Mouse (Mus musculus) forebrain, embryonic 12.5 days (tissue): ENCODE results near the gene Pgbd5. TPM values are rescaled to one million over a fixed set of nuclear protein-coding genes. Genes with fewer than 3 reads are reported as not detected.

ENCODE experiments used
- ATAC-seq: fragments of 200-750 bp; cut with Nextera tagmentation; 2 replicates; pipeline ENCODE4 v1.8.0; 2017; ENCODE audit warnings: moderate TSS enrichment; ENCODE audit not compliant: low FRiP score
- H3K27ac ChIP-seq: fragments of 300-500 bp; sonication (generic); 2 replicates; pipeline ENCODE4 v1.5.1; 2016; ENCODE audit warnings: mild to moderate bottlenecking
- H3K27me3 ChIP-seq: fragments of 300-500 bp; sonication (generic); 2 replicates; pipeline ENCODE4 v1.6.1; 2016; ENCODE audit warnings: mild to moderate bottlenecking
- H3K36me3 ChIP-seq: fragments of 300-500 bp; sonication (generic); replicated peaks from 2 replicates; pipeline ENCODE4 v1.6.1; 2016; ENCODE audit warnings: mild to moderate bottlenecking
- H3K4me1 ChIP-seq: fragments of 300-500 bp; sonication (generic); 2 replicates; pipeline ENCODE4 v1.6.1; 2016
- H3K4me2 ChIP-seq: fragments of 300-500 bp; sonication (generic); 2 replicates; pipeline ENCODE4 v1.6.1; 2016; ENCODE audit warnings: mild to moderate bottlenecking, moderate library complexity
- H3K4me3 ChIP-seq: fragments of 300-500 bp; sonication (generic); replicated peaks from 2 replicates; pipeline ENCODE4 v1.5.1; 2016; ENCODE audit warnings: mild to moderate bottlenecking
- H3K9ac ChIP-seq: fragments of 300-500 bp; sonication (generic); 2 replicates; pipeline ENCODE4 v1.6.1; 2016; ENCODE audit warnings: mild to moderate bottlenecking
- H3K9me3 ChIP-seq: fragments of 300-500 bp; sonication (generic); 2 replicates; pipeline ENCODE4 v1.6.1; 2016
- WGBS: fragments of 180-500 bp; shearing (Covaris S2); methylation state at CpG from one replicate; pipeline ENCODE4 v1.1.7; 2016; 5-methylcytosine and 5-hydroxymethylcytosine counted together
- polyA plus RNA-seq: library from polyadenylated mRNA; unstranded; fragments of >200 nt; fragmentation: Nextera tagmentation; extraction: Ambion mirVana; gene quantifications from 2 replicates; pipeline ENCODE4 v1.2.1, GENCODE M21; 2016

Gene Pgbd5
- polyA plus RNA-seq, 1 experiment from 2014 or later: 4.5 TPM

DNA sequence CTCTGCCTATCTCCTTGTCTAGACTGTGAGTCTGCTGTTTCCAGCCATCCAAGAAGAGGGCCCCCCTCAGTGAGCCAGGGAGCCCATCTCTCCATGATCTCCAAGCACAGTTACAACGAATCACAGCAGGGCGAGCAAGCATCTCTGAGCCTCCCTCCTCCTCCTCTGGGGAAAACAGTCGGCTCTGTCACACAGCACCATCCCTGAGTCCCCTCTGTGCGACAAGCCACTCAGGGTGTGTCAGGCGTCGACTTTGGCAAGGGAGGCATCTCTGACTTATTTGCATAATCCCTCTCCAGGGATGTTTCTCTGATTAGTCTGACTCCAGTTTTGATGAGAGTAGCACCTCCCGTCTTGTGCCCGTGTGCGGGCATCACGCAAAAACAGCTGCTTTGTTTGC is 57.2 kb downstream of the Pgbd5 start:
- Histone ChIP-seq H3K27me3 (no peaks in the 10 kb centered on the region), H3K27ac (no peak overlapping the region), H3K36me3 (no peaks in the 10 kb centered on the region), H3K4me1 (peaks cover 9% of the 10 kb centered on the region; the same call in 1 of the 2 replicates), H3K9ac (no peak overlapping the region), H3K9me3 (no peaks in the 10 kb centered on the region), H3K4me2 (no peak overlapping the region), H3K4me3 (no peak overlapping the region)
- no peak for ATAC-seq
- WGBS: 40% methylated on average over 10 of the region's 10 CpGs

DNA sequence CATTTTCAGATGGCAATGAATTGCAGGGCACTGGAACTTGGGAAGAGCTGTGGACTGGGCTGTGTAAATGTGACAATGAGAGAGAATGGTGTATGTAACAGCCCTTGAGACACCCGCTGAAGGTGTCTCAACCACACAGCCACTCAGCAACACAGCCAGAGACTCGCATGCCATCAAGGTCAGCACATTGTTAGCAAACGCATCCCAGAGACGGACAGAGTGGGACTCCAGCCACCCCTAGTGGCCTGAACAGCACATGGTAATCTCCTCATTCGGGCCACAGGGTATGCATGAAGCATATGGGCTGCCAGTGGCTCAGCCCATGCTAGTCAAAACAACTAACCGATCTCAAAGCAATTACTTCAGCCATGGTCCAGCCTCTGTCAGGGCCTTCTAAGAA is 60.2 kb downstream of the Pgbd5 start:
- no peak overlapping the region for H3K9ac ChIP-seq
- no peak overlapping the region for H3K4me3 ChIP-seq
- 63% methylated on average over 6 of the region's 6 CpGs for WGBS
- H3K4me1 ChIP-seq: peaks cover 9% of the 10 kb centered on the region; the same call in 1 of the 2 replicates
- no peaks in the 10 kb centered on the region for H3K9me3 ChIP-seq
- no peaks in the 10 kb centered on the region for H3K27me3 ChIP-seq
- no peak overlapping the region for H3K27ac ChIP-seq
- H3K36me3 ChIP-seq: no peaks in the 10 kb centered on the region
- no peak overlapping the region for H3K4me2 ChIP-seq
- ATAC-seq: no peak

DNA sequence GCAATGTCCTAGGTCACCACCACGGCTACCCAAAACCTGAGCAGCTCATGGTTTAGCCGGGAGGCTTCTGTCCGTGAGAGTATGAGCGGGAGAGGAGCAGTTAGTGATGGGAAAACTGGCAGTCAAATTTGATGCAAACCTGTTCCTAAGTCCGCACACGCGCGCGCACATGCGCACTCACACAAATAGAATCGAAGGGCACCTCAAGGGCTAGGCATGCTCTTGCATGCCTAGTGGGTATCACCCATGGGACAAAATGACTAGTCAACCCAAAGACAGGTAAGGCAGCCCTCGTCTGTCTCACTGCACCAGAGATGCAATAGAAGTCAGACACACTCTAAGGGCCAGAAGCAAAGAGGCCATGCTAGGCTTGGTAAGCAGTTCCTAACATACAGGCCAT is 63.1 kb downstream of the Pgbd5 start:
- H3K36me3 ChIP-seq: no peaks in the 10 kb centered on the region
- WGBS: 93% methylated on average over 12 of the region's 12 CpGs
- no peak overlapping the region for H3K27ac ChIP-seq
- no peak for ATAC-seq
- no peaks in the 10 kb centered on the region for H3K27me3 ChIP-seq
- no peaks in the 10 kb centered on the region for H3K9me3 ChIP-seq
- H3K9ac ChIP-seq: no peak overlapping the region
- no peak overlapping the region for H3K4me2 ChIP-seq
- H3K4me3 ChIP-seq: no peak overlapping the region
- no peaks in the 10 kb centered on the region for H3K4me1 ChIP-seq

GRCm38 (mm10) chr8:124375727-124376126 is 63.7 kb downstream of the Pgbd5 start:
- no peak overlapping the region for H3K4me2 ChIP-seq
- H3K36me3 ChIP-seq: no peaks in the 10 kb centered on the region
- no peak for ATAC-seq
- H3K4me3 ChIP-seq: no peak overlapping the region
- H3K27ac ChIP-seq: no peak overlapping the region
- no peak overlapping the region for H3K9ac ChIP-seq
- no peaks in the 10 kb centered on the region for H3K9me3 ChIP-seq
- WGBS: 89% methylated on average over 9 of the region's 9 CpGs
- H3K4me1 ChIP-seq: no peaks in the 10 kb centered on the region
- H3K27me3 ChIP-seq: no peaks in the 10 kb centered on the region

- H3K9ac ChIP-seq: 0 out of 2 replicates have a peak overlapping the region, but pooled peaks have one; percentile 17
- no peak overlapping the region for H3K4me3 ChIP-seq
- ATAC-seq: no peak
- 84% methylated on average over 6 of the region's 6 CpGs for WGBS
- H3K27ac ChIP-seq: no peak overlapping the region
- H3K4me2 ChIP-seq: no peak overlapping the region
- no peaks in the 10 kb centered on the region for H3K9me3 ChIP-seq
- no peaks in the 10 kb centered on the region for H3K27me3 ChIP-seq
- no peaks in the 10 kb centered on the region for H3K36me3 ChIP-seq
- no peaks in the 10 kb centered on the region for H3K4me1 ChIP-seq
Observed at GRCm38 (mm10) chr8:124375168-124375567, 64.3 kb downstream of the Pgbd5 start.

GRCm38 (mm10) chr8:124373753-124374152 is 65.7 kb downstream of the Pgbd5 start:
- H3K4me1 ChIP-seq: no peaks in the 10 kb centered on the region
- no peak overlapping the region for H3K27ac ChIP-seq
- no peaks in the 10 kb centered on the region for H3K9me3 ChIP-seq
- no peak overlapping the region for H3K4me3 ChIP-seq
- H3K36me3 ChIP-seq: no peaks in the 10 kb centered on the region
- ATAC-seq: no peak
- no peaks in the 10 kb centered on the region for H3K27me3 ChIP-seq
- no peak overlapping the region for H3K4me2 ChIP-seq
- WGBS: 90% methylated on average over 5 of the region's 5 CpGs
- H3K9ac ChIP-seq: no peak overlapping the region

DNA sequence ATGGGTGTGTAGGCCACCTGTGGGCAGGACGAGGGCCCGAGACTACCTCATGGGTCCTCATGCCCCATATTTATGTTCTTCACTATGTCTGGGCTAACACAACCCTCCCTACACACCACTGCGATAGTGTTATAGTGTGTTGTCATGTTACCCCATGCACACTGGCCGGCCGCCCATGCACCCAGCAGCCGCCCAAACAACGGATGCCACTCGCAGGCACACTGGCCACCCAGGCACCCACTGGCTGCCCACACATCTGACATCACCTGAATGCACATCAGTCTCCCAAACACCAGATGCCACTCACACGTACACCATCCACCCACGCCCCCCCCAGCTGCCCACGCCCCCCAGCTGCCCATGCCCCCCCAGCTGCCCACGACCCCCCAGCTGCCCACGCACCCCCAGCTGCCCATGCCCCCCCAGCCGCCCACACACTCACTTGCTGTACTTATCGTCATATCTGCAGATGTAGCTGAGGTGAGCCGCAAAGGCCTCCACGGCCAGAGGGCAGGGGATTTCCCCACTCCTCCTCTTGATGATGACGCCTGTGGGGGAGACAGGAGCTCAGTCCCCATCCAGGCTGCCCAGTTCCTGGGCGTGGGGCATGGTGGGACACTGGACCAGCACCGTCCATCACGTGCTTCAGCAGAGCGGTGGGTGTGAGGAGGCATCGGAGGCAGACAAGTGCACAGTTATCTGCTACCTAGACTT is 67.9 kb downstream of the Pgbd5 start:
- no peaks in the 10 kb centered on the region for H3K9me3 ChIP-seq
- H3K4me3 ChIP-seq: no peak overlapping the region
- no peak overlapping the region for H3K9ac ChIP-seq
- no peaks in the 10 kb centered on the region for H3K36me3 ChIP-seq
- ATAC-seq: no peak
- no peaks in the 10 kb centered on the region for H3K27me3 ChIP-seq
- H3K4me1 ChIP-seq: no peaks in the 10 kb centered on the region
- no peak overlapping the region for H3K27ac ChIP-seq
- WGBS: 91% methylated on average over 23 of the region's 23 CpGs
- H3K4me2 ChIP-seq: no peak overlapping the region

DNA sequence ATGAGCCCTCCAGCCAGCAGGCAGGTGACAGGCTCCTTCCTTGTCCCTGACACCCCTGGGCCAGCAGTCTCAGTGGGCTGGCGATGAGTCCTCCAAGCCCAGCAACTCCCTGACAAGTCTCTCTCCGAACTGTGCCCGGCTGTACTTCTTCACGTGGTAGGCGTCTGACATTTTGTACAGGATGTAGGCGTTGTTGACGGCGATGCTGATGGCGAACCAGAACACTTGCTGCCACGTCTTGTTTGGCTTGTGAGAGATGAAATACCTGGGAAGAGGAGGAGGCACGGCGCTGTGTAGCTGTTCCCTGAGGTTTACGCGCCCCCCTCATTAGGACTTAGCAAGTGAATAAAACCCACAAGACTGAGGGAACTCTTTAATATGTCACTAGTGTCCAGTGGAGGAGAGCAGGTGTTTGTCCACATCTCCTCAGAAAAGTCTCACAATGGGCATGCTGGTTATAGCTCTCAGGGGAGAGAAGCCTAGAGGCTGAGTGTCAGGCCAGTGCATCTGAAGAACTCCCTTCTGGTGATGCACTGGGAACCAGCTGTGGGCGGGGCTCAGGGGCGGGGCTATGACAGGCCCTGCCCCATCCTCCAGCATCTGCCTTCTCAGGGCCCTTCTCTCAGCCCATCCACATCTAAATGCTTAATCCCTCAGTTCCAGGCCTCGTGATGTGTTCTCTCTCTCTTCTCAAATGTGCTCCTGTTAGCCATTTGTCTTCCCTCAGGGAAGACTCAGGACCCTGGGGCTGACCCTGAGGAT is 68.9 kb downstream of the Pgbd5 start:
- Histone ChIP-seq H3K27me3 (no peaks in the 10 kb centered on the region), H3K4me2 (no peak overlapping the region), H3K9ac (no peak overlapping the region), H3K4me3 (no peak overlapping the region), H3K9me3 (no peaks in the 10 kb centered on the region), H3K4me1 (no peaks in the 10 kb centered on the region), H3K27ac (no peak overlapping the region), H3K36me3 (no peaks in the 10 kb centered on the region)
- 78% methylated on average over 17 of the region's 17 CpGs for WGBS
- no peak for ATAC-seq

- no peak overlapping the region for H3K27ac ChIP-seq
- ATAC-seq: 0 out of 2 replicates have a peak, but pooled peaks have one; percentile 41
- no peak overlapping the region for H3K4me2 ChIP-seq
- H3K36me3 ChIP-seq: no peaks in the 10 kb centered on the region
- no peak overlapping the region for H3K4me3 ChIP-seq
- H3K27me3 ChIP-seq: no peaks in the 10 kb centered on the region
- no peak overlapping the region for H3K9ac ChIP-seq
- 21% methylated on average over 8 of the region's 8 CpGs for WGBS
- H3K4me1 ChIP-seq: no peaks in the 10 kb centered on the region
- no peaks in the 10 kb centered on the region for H3K9me3 ChIP-seq
Observed at GRCm38 (mm10) chr8:124368213-124368612, 71.2 kb downstream of the Pgbd5 start.

DNA sequence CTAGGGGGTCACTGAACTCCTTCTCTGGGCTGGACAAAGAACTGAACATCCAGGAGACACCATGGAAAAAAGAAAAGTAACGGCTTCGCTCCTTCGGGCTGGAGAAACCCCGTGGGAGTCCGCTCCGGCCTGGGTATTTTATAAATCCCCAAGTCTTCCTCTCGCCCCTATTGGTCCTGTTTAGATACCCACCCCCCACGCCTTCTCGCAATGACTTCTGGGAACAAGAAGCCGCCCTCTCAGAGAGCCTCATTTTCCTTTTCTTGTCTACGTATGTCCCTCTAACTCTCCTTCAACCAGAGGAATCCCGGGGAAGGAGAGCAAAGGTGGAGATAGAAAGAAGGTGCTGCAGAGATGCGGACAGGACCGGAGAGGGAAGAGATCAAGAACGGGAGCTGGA is 76.1 kb downstream of the Pgbd5 start:
- H3K27me3 ChIP-seq: no peaks in the 10 kb centered on the region
- WGBS: 92% methylated on average over 15 of the region's 15 CpGs
- H3K4me1 ChIP-seq: no peaks in the 10 kb centered on the region
- no peak for ATAC-seq
- no peak overlapping the region for H3K27ac ChIP-seq
- no peak overlapping the region for H3K9ac ChIP-seq
- H3K36me3 ChIP-seq: no peaks in the 10 kb centered on the region
- no peaks in the 10 kb centered on the region for H3K9me3 ChIP-seq
- no peak overlapping the region for H3K4me2 ChIP-seq
- H3K4me3 ChIP-seq: no peak overlapping the region

DNA sequence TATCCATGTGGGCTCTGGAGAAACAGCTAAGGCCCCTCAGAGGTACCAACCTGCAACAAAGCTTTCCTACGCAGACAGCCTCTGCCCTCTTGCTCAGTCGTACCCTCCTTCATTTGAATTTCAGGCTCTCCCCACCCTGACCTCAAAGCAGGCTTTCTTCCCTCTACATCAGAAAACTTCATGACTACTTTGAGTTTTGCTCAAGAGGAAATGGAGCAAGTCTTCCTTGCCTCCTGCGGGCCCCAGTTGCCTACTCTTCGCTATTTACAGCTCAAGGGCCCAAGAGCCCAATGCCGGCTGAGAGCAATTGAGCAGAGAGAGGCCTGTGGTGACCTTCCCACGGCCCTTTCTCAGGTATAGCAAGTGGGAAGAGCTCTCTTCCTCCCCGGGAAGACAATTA is 76.9 kb downstream of the Pgbd5 start:
- no peak overlapping the region for H3K27ac ChIP-seq
- WGBS: 80% methylated on average over 7 of the region's 7 CpGs
- no peak for ATAC-seq
- no peaks in the 10 kb centered on the region for H3K4me1 ChIP-seq
- H3K9ac ChIP-seq: no peak overlapping the region
- no peaks in the 10 kb centered on the region for H3K27me3 ChIP-seq
- H3K4me3 ChIP-seq: no peak overlapping the region
- H3K36me3 ChIP-seq: no peaks in the 10 kb centered on the region
- H3K9me3 ChIP-seq: no peaks in the 10 kb centered on the region
- no peak overlapping the region for H3K4me2 ChIP-seq

GRCm38 (mm10) chr8:124361773-124362427 is 77.6 kb downstream of the Pgbd5 start:
- Histone ChIP-seq H3K4me3 (no peak overlapping the region), H3K4me1 (no peaks in the 10 kb centered on the region), H3K4me2 (no peak overlapping the region), H3K27ac (no peak overlapping the region), H3K27me3 (no peaks in the 10 kb centered on the region), H3K9ac (no peak overlapping the region), H3K9me3 (no peaks in the 10 kb centered on the region), H3K36me3 (no peaks in the 10 kb centered on the region)
- WGBS: 79% methylated on average over 11 of the region's 11 CpGs
- no peak for ATAC-seq
